Mouse (Mus musculus) kidney, postnatal 25 days (tissue): Measurements from ENCODE around the gene Nmrk1.
A peak's percentile ranks its signal among the peaks of the same experiment; 100 is the strongest.
"Not testable (repeated sequence)": the region's sequence is repeated elsewhere in the genome, so short reads cannot be mapped to it uniquely, and the experiment has no call there.

Experiments
- DNase-seq, 2 experiments: peaks; one replicate each; pipeline ENCODE4 v3.0.0; 2021; ENCODE audit warnings: mixed read lengths in 2 of 2

Gene Nmrk1

GRCm38 (mm10) chr19:18631644-18632219, at the start of gene Nmrk1, which contains the start of gene Ostf1:
Gene Nmrk1 (plus strand): TSS chr19:18631950.
Gene Ostf1 (minus strand): TSS chr19:18631823.
- peak; percentile 98 to 99 for DNase-seq

- no peak for DNase-seq
Measured at GRCm38 (mm10) chr19:18582226-18582625, 49.5 kb upstream of the Nmrk1 start.

- DNase-seq, result no peak
Measured at GRCm38 (mm10) chr19:18582887-18583286, 48.9 kb upstream of the Nmrk1 start.

GRCm38 (mm10) chr19:18583706-18584105, 48.0 kb upstream of the Nmrk1 start:
- DNase-seq, result no peak

GRCm38 (mm10) chr19:18584621-18585020, 47.1 kb upstream of the Nmrk1 start:
- no peak for DNase-seq

- DNase-seq, result no peak
Measured at GRCm38 (mm10) chr19:18587118-18587517, 44.6 kb upstream of the Nmrk1 start.

- DNase-seq, result peak in 1 of 2 experiments; percentile 32
Measured at GRCm38 (mm10) chr19:18588243-18588642, 43.5 kb upstream of the Nmrk1 start.

GRCm38 (mm10) chr19:18588801-18589200, 42.9 kb upstream of the Nmrk1 start:
- not testable (repeated sequence) for DNase-seq

GRCm38 (mm10) chr19:18589276-18589675, 42.5 kb upstream of the Nmrk1 start:
- no peak for DNase-seq

- DNase-seq, result no peak
Measured at GRCm38 (mm10) chr19:18590234-18590633, 41.5 kb upstream of the Nmrk1 start.

- DNase-seq, result peak; percentile 26 to 60
Measured at GRCm38 (mm10) chr19:18590942-18591354, 40.8 kb upstream of the Nmrk1 start.

- no peak for DNase-seq
Measured at GRCm38 (mm10) chr19:18592919-18593318, 38.8 kb upstream of the Nmrk1 start.

- peak; percentile 21 to 50 for DNase-seq
Measured at GRCm38 (mm10) chr19:18593722-18594121, 38.0 kb upstream of the Nmrk1 start.

- DNase-seq, result no peak
Measured at GRCm38 (mm10) chr19:18596876-18597275, 34.9 kb upstream of the Nmrk1 start.

- DNase-seq, result no peak
Measured at GRCm38 (mm10) chr19:18597772-18598171, 34.0 kb upstream of the Nmrk1 start.

- no peak for DNase-seq
Measured at GRCm38 (mm10) chr19:18598265-18598926, 33.4 kb upstream of the Nmrk1 start.

- DNase-seq, result no peak
Measured at GRCm38 (mm10) chr19:18599051-18599450, 32.7 kb upstream of the Nmrk1 start.

- no peak for DNase-seq
Measured at GRCm38 (mm10) chr19:18599650-18600049, 32.1 kb upstream of the Nmrk1 start.

GRCm38 (mm10) chr19:18600611-18601010, 31.1 kb upstream of the Nmrk1 start:
- no peak for DNase-seq

GRCm38 (mm10) chr19:18603011-18603410, 28.7 kb upstream of the Nmrk1 start:
- no peak for DNase-seq

GRCm38 (mm10) chr19:18607907-18608306, 23.8 kb upstream of the Nmrk1 start:
- DNase-seq, result no peak

- DNase-seq, result no peak
Measured at GRCm38 (mm10) chr19:18608975-18609374, 22.8 kb upstream of the Nmrk1 start.

GRCm38 (mm10) chr19:18614337-18614736, 17.4 kb upstream of the Nmrk1 start:
- DNase-seq, result no peak

- DNase-seq, result peak; percentile 31 to 57
Measured at GRCm38 (mm10) chr19:18615680-18616240, 16.0 kb upstream of the Nmrk1 start.
